Mouse (Mus musculus) kidney, postnatal 0 days (tissue): Measurements from ENCODE around the gene Pafah2. TPM values are rescaled to one million over a fixed set of nuclear protein-coding genes. Genes with fewer than 3 reads are reported as not detected.

Experiments used
- ATAC-seq: fragments of 200-750 bp; cut with Nextera tagmentation; replicated peaks from 2 replicates; pipeline ENCODE4 v1.8.0; 2017; ENCODE audit warnings: low read depth, moderate number of reproducible peaks, moderate TSS enrichment, moderate library complexity; ENCODE audit not compliant: low FRiP score
- DNase-seq: peaks from one replicate; pipeline ENCODE4 v3.0.0-alpha.2; 2016; ENCODE audit warnings: low spot score
- H3K27ac ChIP-seq: fragments of 300-500 bp; sonication (generic); 2 replicates; pipeline ENCODE4 v1.5.1; 2014; ENCODE audit warnings: mild to moderate bottlenecking
- H3K27me3 ChIP-seq: fragments of 300-500 bp; sonication (generic); 2 replicates; pipeline ENCODE4 v1.6.1; 2014; ENCODE audit warnings: low read length, mixed read lengths; ENCODE audit not compliant: insufficient read depth
- H3K36me3 ChIP-seq: fragments of 300-500 bp; sonication (generic); 2 replicates; pipeline ENCODE4 v1.6.1; 2014; ENCODE audit warnings: low read length, mixed read lengths; ENCODE audit not compliant: insufficient read depth
- H3K4me1 ChIP-seq: fragments of 300-500 bp; sonication (generic); replicated peaks from 2 replicates; pipeline ENCODE4 v1.6.1; 2014; ENCODE audit warnings: antibody characterized with exemption, low read length, mixed read lengths; ENCODE audit not compliant: insufficient read depth
- H3K4me2 ChIP-seq: fragments of 300-500 bp; sonication (generic); 2 replicates; pipeline ENCODE4 v1.6.1; 2014; ENCODE audit warnings: mild to moderate bottlenecking, low read length, moderate library complexity, mixed read lengths
- H3K4me3 ChIP-seq: fragments of 300-500 bp; sonication (generic); replicated peaks from 2 replicates; pipeline ENCODE4 v1.5.1; 2014; ENCODE audit warnings: low read depth, low read length
- H3K9ac ChIP-seq: fragments of 300-500 bp; sonication (generic); 2 replicates; pipeline ENCODE4 v1.6.1; 2014; ENCODE audit warnings: low read depth, low read length
- H3K9me3 ChIP-seq: fragments of 300-500 bp; sonication (generic); replicated peaks from 2 replicates; pipeline ENCODE4 v1.6.1; 2016; ENCODE audit warnings: low read length, inconsistent platforms, mixed read lengths
- CTCF ChIP-seq: IDR thresholded peaks from 2 replicates; pipeline ENCODE4 v1.5.1; 2016; ENCODE audit warnings: antibody characterized with exemption, low read depth, mild to moderate bottlenecking, moderate library complexity
- whole genome bisulfite sequencing: fragments of 180-500 bp; shearing (Covaris S2); extraction: QIAGEN DNeasy Blood & Tissue Kit; methylation state at CpG from one replicate; pipeline ENCODE4 v1.1.7; 2014; 5-methylcytosine and 5-hydroxymethylcytosine counted together
- polyA plus RNA-seq: library from polyadenylated mRNA; unstranded; fragments of >200 nt; fragmentation: Nextera tagmentation; extraction: Ambion mirVana; gene quantifications from 2 replicates; pipeline ENCODE4 v1.2.1, GENCODE M21; 2015

Pafah2 gene
- polyA plus RNA-seq, 1 experiment from 2014 or later = 22.7 TPM

GRCm38 (mm10) chr4:134397732-134398131 is 1.6 kb downstream of the Pafah2 start:
- Histone ChIP-seq H3K27ac (0 out of 2 replicates have a peak overlapping the region, but pooled peaks have one; percentile 19), H3K27me3 (no peaks in the 10 kb centered on the region), H3K36me3 (no peaks in the 10 kb centered on the region), H3K9ac (no peak overlapping the region), H3K9me3 (no peaks in the 10 kb centered on the region), H3K4me3 (no peak overlapping the region), H3K4me2 (no peak overlapping the region; the same call in 1 of the 2 replicates), H3K4me1 (0 out of 2 replicates have a peak, but pooled peaks cover 7% of the 10 kb centered on the region)
- TF ChIP-seq CTCF = no peak
- ATAC-seq = no peak
- no peak for DNase-seq
- 79% methylated on average over 9 of the region's 9 CpGs for WGBS

GRCm38 (mm10) chr4:134400206-134400605 is 4.1 kb downstream of the Pafah2 start:
- Histone ChIP-seq H3K4me3 (no peak overlapping the region), H3K27me3 (no peaks in the 10 kb centered on the region), H3K27ac (no peak overlapping the region), H3K4me1 (0 out of 2 replicates have a peak, but pooled peaks cover 9% of the 10 kb centered on the region), H3K9ac (no peak overlapping the region), H3K9me3 (no peaks in the 10 kb centered on the region), H3K36me3 (no peaks in the 10 kb centered on the region), H3K4me2 (no peak overlapping the region)
- 23% methylated on average over 5 of the region's 5 CpGs for WGBS
- no peak for TF ChIP-seq CTCF
- DNase-seq (no peak), ATAC-seq (no peak)

GRCm38 (mm10) chr4:134401181-134401661 is 5.1 kb downstream of the Pafah2 start:
- Histone ChIP-seq H3K9me3 (no peaks in the 10 kb centered on the region), H3K4me1 (0 out of 2 replicates have a peak, but pooled peaks cover 9% of the 10 kb centered on the region), H3K9ac (no peak overlapping the region), H3K36me3 (no peaks in the 10 kb centered on the region), H3K4me3 (peak overlapping the region; percentile 10; the same call in 1 of the 2 replicates), H3K27ac (no peak overlapping the region), H3K4me2 (peak overlapping the region; percentile 53), H3K27me3 (no peaks in the 10 kb centered on the region)
- WGBS = 1% methylated on average over 19 of the region's 19 CpGs
- no peak for TF ChIP-seq CTCF
- ATAC-seq = peak; percentile 67
- peak; percentile 74 for DNase-seq

GRCm38 (mm10) chr4:134401856-134402570 is 5.9 kb downstream of the Pafah2 start:
- Histone ChIP-seq H3K4me3 (no peak overlapping the region), H3K4me1 (0 out of 2 replicates have a peak, but pooled peaks cover 9% of the 10 kb centered on the region), H3K9me3 (no peaks in the 10 kb centered on the region), H3K9ac (no peak overlapping the region), H3K36me3 (no peaks in the 10 kb centered on the region), H3K27ac (no peak overlapping the region), H3K27me3 (no peaks in the 10 kb centered on the region), H3K4me2 (peak overlapping the region; percentile 53)
- DNase-seq = no peak
- WGBS = 60% methylated on average over 16 of the region's 16 CpGs
- no peak for TF ChIP-seq CTCF
- ATAC-seq = no peak

GRCm38 (mm10) chr4:134402571-134403262 is 6.6 kb downstream of the Pafah2 start:
- no peak overlapping the region for H3K4me3 ChIP-seq
- H3K27me3 ChIP-seq = no peaks in the 10 kb centered on the region
- no peak overlapping the region for H3K27ac ChIP-seq
- WGBS = 57% methylated on average over 16 of the region's 16 CpGs
- H3K36me3 ChIP-seq = no peaks in the 10 kb centered on the region
- no peak overlapping the region for H3K4me2 ChIP-seq
- ATAC-seq = no peak
- 0 out of 2 replicates have a peak, but pooled peaks cover 9% of the 10 kb centered on the region for H3K4me1 ChIP-seq
- H3K9ac ChIP-seq = 0 out of 2 replicates have a peak overlapping the region, but pooled peaks have one; percentile 13
- no peak for TF ChIP-seq CTCF
- DNase-seq = no peak
- no peaks in the 10 kb centered on the region for H3K9me3 ChIP-seq

GRCm38 (mm10) chr4:134403721-134404120 is 7.6 kb downstream of the Pafah2 start:
- Histone ChIP-seq H3K4me1 (0 out of 2 replicates have a peak, but pooled peaks cover 9% of the 10 kb centered on the region), H3K9ac (no peak overlapping the region), H3K4me2 (no peak overlapping the region), H3K4me3 (no peak overlapping the region), H3K27ac (no peak overlapping the region), H3K27me3 (no peaks in the 10 kb centered on the region), H3K36me3 (no peaks in the 10 kb centered on the region), H3K9me3 (no peaks in the 10 kb centered on the region)
- TF ChIP-seq CTCF = no peak
- no peak for DNase-seq
- ATAC-seq = no peak
- 56% methylated on average over 7 of the region's 7 CpGs for WGBS
